Mouse (Mus musculus) embryonic facial prominence, embryonic 11.5 days (tissue): ENCODE measurements around the gene Pi4kb. TPM values are rescaled to one million over a fixed set of nuclear protein-coding genes. Genes with fewer than 3 reads are reported as not detected.
"Not testable (repeated sequence)": the region's sequence is repeated elsewhere in the genome, so short reads cannot be mapped to it uniquely, and the experiment has no call there.

Experiments used
- ATAC-seq: fragments of 200-750 bp; cut with Nextera tagmentation; replicated peaks from 2 replicates; pipeline ENCODE4 v1.8.0; 2017; ENCODE audit warnings: low read depth; ENCODE audit not compliant: insufficient number of reproducible peaks, low FRiP score, low TSS enrichment
- DNase-seq: peaks from one replicate; pipeline ENCODE4 v3.0.0-alpha.2; 2015; ENCODE audit warnings: low spot score
- H3K27ac ChIP-seq: fragments of 300-500 bp; sonication (generic); replicated peaks from 2 replicates; pipeline ENCODE4 v1.5.1; 2014; ENCODE audit warnings: mild to moderate bottlenecking, low read depth, low read length, control low read depth
- H3K27me3 ChIP-seq: fragments of 300-500 bp; sonication (generic); 2 replicates; pipeline ENCODE4 v1.6.1; 2014; ENCODE audit warnings: mild to moderate bottlenecking, low read length, moderate library complexity, mixed read lengths; ENCODE audit not compliant: control insufficient read depth, insufficient read depth
- H3K36me3 ChIP-seq: fragments of 300-500 bp; sonication (generic); replicated peaks from 2 replicates; pipeline ENCODE4 v1.6.1; 2014; ENCODE audit warnings: low read depth, mild to moderate bottlenecking, low read length, moderate library complexity, mixed read lengths; ENCODE audit not compliant: control insufficient read depth, insufficient read depth
- H3K4me1 ChIP-seq: fragments of 300-500 bp; sonication (generic); 2 replicates; pipeline ENCODE4 v1.6.1; 2014; ENCODE audit warnings: low read length, mixed read lengths; ENCODE audit not compliant: control insufficient read depth, insufficient read depth
- H3K4me2 ChIP-seq: fragments of 300-500 bp; sonication (generic); 2 replicates; pipeline ENCODE4 v1.6.1; 2014; ENCODE audit warnings: low read depth, mild to moderate bottlenecking, control low read depth, low read length, moderate library complexity
- H3K4me3 ChIP-seq: fragments of 300-500 bp; sonication (generic); 2 replicates; pipeline ENCODE4 v1.5.1; 2014; ENCODE audit warnings: low read depth, low read length, control low read depth
- H3K9ac ChIP-seq: fragments of 300-500 bp; sonication (generic); replicated peaks from 2 replicates; pipeline ENCODE4 v1.6.1; 2014; ENCODE audit warnings: mild to moderate bottlenecking, control low read depth, low read length
- H3K9me3 ChIP-seq: fragments of 300-500 bp; sonication (generic); replicated peaks from 2 replicates; pipeline ENCODE4 v1.6.1; 2016; ENCODE audit warnings: mild to moderate bottlenecking, low read length, inconsistent platforms, mixed read lengths; ENCODE audit not compliant: control insufficient read depth
- WGBS: fragments of 180-500 bp; shearing (Covaris S2); extraction: QIAGEN DNeasy Blood & Tissue Kit; methylation state at CpG from one replicate; pipeline ENCODE4 v1.1.7; 2014; 5-methylcytosine and 5-hydroxymethylcytosine counted together
- polyA plus RNA-seq: library from polyadenylated mRNA; unstranded; fragments of >200 nt; fragmentation: Nextera tagmentation; extraction: Ambion mirVana; gene quantifications from 2 replicates; pipeline ENCODE4 v1.2.1, GENCODE M21; 2014

The Pi4kb gene
- polyA plus RNA-seq, 1 experiment from 2014 or later, result 30.1 TPM

- DNase-seq (no peak), ATAC-seq (no peak)
- H3K9ac ChIP-seq, result peak overlapping the region; percentile 77
- H3K27me3 ChIP-seq, result no peaks in the 10 kb centered on the region
- H3K4me3 ChIP-seq, result peak overlapping the region; percentile 86
- H3K4me2 ChIP-seq, result peak overlapping the region; percentile 89
- 20% methylated on average over 13 of the region's 13 CpGs for WGBS
- no peaks in the 10 kb centered on the region for H3K9me3 ChIP-seq
- H3K36me3 ChIP-seq, result peaks cover 6% of the 10 kb centered on the region
- H3K27ac ChIP-seq, result no peak overlapping the region
- peaks cover 7% of the 10 kb centered on the region; the same call in 1 of the 2 replicates for H3K4me1 ChIP-seq
Measured at GRCm38 (mm10) chr3:95013699-95014427, 39.3 kb downstream of the Pi4kb start.

GRCm38 (mm10) chr3:95014428-95015151, 40.1 kb downstream of the Pi4kb start:
- Histone ChIP-seq H3K9me3 (no peaks in the 10 kb centered on the region), H3K4me3 (peak overlapping the region; percentile 86), H3K27me3 (no peaks in the 10 kb centered on the region), H3K9ac (peak overlapping the region; percentile 77), H3K27ac (peak overlapping the region; percentile 43), H3K4me2 (peak overlapping the region; percentile 89), H3K4me1 (peaks cover 7% of the 10 kb centered on the region; the same call in 1 of the 2 replicates), H3K36me3 (peaks cover 6% of the 10 kb centered on the region)
- DNase-seq (peak; percentile 46), ATAC-seq (peak; percentile 7; the same call in 1 of the 2 replicates)
- under 1% methylated on average over 44 of the region's 44 CpGs for WGBS

GRCm38 (mm10) chr3:95015337-95015872, 40.9 kb downstream of the Pi4kb start, which contains the start of gene Zfp687:
Zfp687 (minus strand) TSS chr3:95015448.
- no peaks in the 10 kb centered on the region for H3K9me3 ChIP-seq
- DNase-seq, result peak; percentile 99
- peak within 1 kb of the TSS; percentile 89 for H3K27ac ChIP-seq
- peak; percentile 100 for ATAC-seq
- under 1% methylated on average over 25 of the region's 37 CpGs for WGBS
- peaks cover 7% of the 10 kb centered on the region; the same call in 1 of the 2 replicates for H3K4me1 ChIP-seq
- peak within 1 kb of the TSS; percentile 89 for H3K4me2 ChIP-seq
- peak within 1 kb of the TSS; percentile 86 for H3K4me3 ChIP-seq
- H3K27me3 ChIP-seq, result no peaks in the 10 kb centered on the region
- H3K9ac ChIP-seq, result peak within 1 kb of the TSS; percentile 77
- peaks cover 6% of the 10 kb centered on the region for H3K36me3 ChIP-seq

- Histone ChIP-seq H3K4me1 (peaks cover 7% of the 10 kb centered on the region; the same call in 1 of the 2 replicates), H3K36me3 (peaks cover 6% of the 10 kb centered on the region), H3K4me2 (peak overlapping the region; percentile 45), H3K9me3 (no peaks in the 10 kb centered on the region), H3K27ac (peak overlapping the region; percentile 89), H3K4me3 (peak overlapping the region; percentile 86), H3K9ac (peak overlapping the region; percentile 61), H3K27me3 (no peaks in the 10 kb centered on the region)
- ATAC-seq (peak; percentile 54), DNase-seq (peak; percentile 94)
- whole genome bisulfite sequencing, result under 1% methylated on average over 40 of the region's 40 CpGs
Measured at GRCm38 (mm10) chr3:95015891-95016531, 41.5 kb downstream of the Pi4kb start.

- Histone ChIP-seq H3K27ac (peak overlapping the region; percentile 89; the same call in 1 of the 2 replicates), H3K9me3 (no peaks in the 10 kb centered on the region), H3K4me1 (peaks cover 7% of the 10 kb centered on the region; the same call in 1 of the 2 replicates), H3K36me3 (peaks cover 4% of the 10 kb centered on the region), H3K27me3 (no peaks in the 10 kb centered on the region), H3K4me3 (peak overlapping the region; percentile 86), H3K4me2 (peak overlapping the region; percentile 45), H3K9ac (0 out of 2 replicates have a peak overlapping the region, but pooled peaks have one; percentile 61)
- ATAC-seq, result no peak
- WGBS, result 6% methylated on average over 21 of the region's 21 CpGs
- no peak for DNase-seq
Measured at GRCm38 (mm10) chr3:95016532-95017056, 42.1 kb downstream of the Pi4kb start.

- no peak overlapping the region for H3K9ac ChIP-seq
- peaks cover 6% of the 10 kb centered on the region; the same call in 1 of the 2 replicates for H3K4me1 ChIP-seq
- DNase-seq (no peak), ATAC-seq (no peak)
- 91% methylated on average over 2 of the region's 2 CpGs for WGBS
- no peak overlapping the region for H3K4me3 ChIP-seq
- H3K4me2 ChIP-seq, result no peak overlapping the region
- H3K36me3 ChIP-seq, result no peaks in the 10 kb centered on the region
- H3K9me3 ChIP-seq, result no peaks in the 10 kb centered on the region
- no peak overlapping the region for H3K27ac ChIP-seq
- no peaks in the 10 kb centered on the region for H3K27me3 ChIP-seq
Measured at GRCm38 (mm10) chr3:95018741-95019140, 44.2 kb downstream of the Pi4kb start.

- DNase-seq, H3K4me3 ChIP-seq, H3K36me3 ChIP-seq, H3K4me2 ChIP-seq, H3K27me3 ChIP-seq, H3K9me3 ChIP-seq, H3K27ac ChIP-seq, H3K9ac ChIP-seq, ATAC-seq, H3K4me1 ChIP-seq: not testable (repeated sequence)
- 82% methylated on average over 5 of the region's 5 CpGs for WGBS
Measured at GRCm38 (mm10) chr3:95020956-95021355, 46.4 kb downstream of the Pi4kb start.
